In genomic region chr1:52597761-52598160, GRCm38 (mm10) we compare ENCODE assay signal across 9 mouse cellular contexts. TPM values are rescaled to one million over a fixed set of nuclear protein-coding genes. Genes with fewer than 3 reads are reported as not detected.
DNase-seq lines count a peak whose midpoint lies in the region; ATAC-seq and TF ChIP-seq lines count a peak whose summit lies in the region.
"Had no signal": no experiment of that assay in that cellular context is flagged by ENCODE, and none has a peak within 500 bp of the region (broad histone marks: within the 10 kb centered on the region; RNA-seq: fewer than 3 reads in every experiment).

No protein-coding gene starts in this region.

- peaks cover 5 to 23% of the 10 kb centered on the region in 2 experiments for H3K4me1 ChIP-seq in MEL (ENCODE audit: control insufficient read depth in 1 of 2, insufficient read depth in 2 of 2, low read length in 2 of 2)
- no peaks in the 10 kb centered on the region; the same call in 1 of the 2 replicates for H3K4me1 ChIP-seq in heart, postnatal 0 days (ENCODE audit: control insufficient read depth, insufficient read depth)
- H3K4me1 ChIP-seq in lung, embryonic 15.5 days = peaks cover 13% of the 10 kb centered on the region; the same call in 1 of the 2 replicates

- peak in 1 of 2 experiments; percentile 66; a peak in 2 of 4 replicates for TF ChIP-seq EP300 in MEL (IDR thresholded peaks at IDR 0.05; ENCODE audit: low read depth in 1 of 2, low read length in 2 of 2)
- TF ChIP-seq EP300 in heart, postnatal 0 days (IDR thresholded peaks at IDR 0.05; ENCODE audit: low read depth) = no peak

- ATAC-seq in heart, postnatal 0 days (ENCODE audit: insufficient read depth, low read depth) = peak; percentile 53; the same call in 1 of the 2 replicates
- ATAC-seq in lung, embryonic 15.5 days (ENCODE audit: borderline replicate concordance, extremely low read depth, low FRiP score, low TSS enrichment) = peak; percentile 62; the same call in 1 of the 2 replicates

- H3K9ac ChIP-seq in MEL (ENCODE audit: control insufficient read depth, low read depth, low read length, poor library complexity, severe bottlenecking) = peak overlapping the region; percentile 55
- no peak overlapping the region for H3K9ac ChIP-seq in heart, postnatal 0 days (replicated peaks; ENCODE audit: low read depth, low read length)
- H3K9ac ChIP-seq in lung, embryonic 15.5 days = no peak overlapping the region

- H3K9me3 ChIP-seq in MEL (replicated peaks; ENCODE audit: insufficient read depth, low read length) = no peaks in the 10 kb centered on the region
- H3K9me3 ChIP-seq in heart, postnatal 0 days (replicated peaks; ENCODE audit: control insufficient read depth, low read length) = no peaks in the 10 kb centered on the region
- no peaks in the 10 kb centered on the region for H3K9me3 ChIP-seq in lung, embryonic 15.5 days

- no peaks in the 10 kb centered on the region; the same call in 1 of the 2 replicates for H3K79me2 ChIP-seq in MEL (ENCODE audit: control insufficient read depth, insufficient read depth, low read length, poor library complexity)

- TF ChIP-seq CTCF in MEL (IDR thresholded peaks at IDR 0.05 in 2 of 3, conservative IDR thresholded peaks at IDR 0.05 in 1 of 3; ENCODE audit: control insufficient read depth in 1 of 3, insufficient read depth in 1 of 3, low read depth in 2 of 3, low read length in 3 of 3, poor library complexity in 1 of 3, severe bottlenecking in 1 of 3) = no peak
- no peak for TF ChIP-seq CTCF in heart, postnatal 0 days (IDR thresholded peaks at IDR 0.05; ENCODE audit: low read depth)

- WGBS in heart, postnatal 0 days = 41% methylated on average over 11 of the region's 11 CpGs
- 45% methylated on average over 11 of the region's 11 CpGs for WGBS in lung, embryonic 15.5 days

- H3K4me2 ChIP-seq in heart, postnatal 0 days (ENCODE audit: low read depth, low read length) = peak overlapping the region; percentile 49
- H3K4me2 ChIP-seq in lung, embryonic 15.5 days = peak overlapping the region; percentile 37

- H3K27me3 ChIP-seq in MEL (ENCODE audit: control insufficient read depth in 1 of 2, insufficient read depth in 2 of 2, low read length in 2 of 2) = no peaks in the 10 kb centered on the region
- no peaks in the 10 kb centered on the region for H3K27me3 ChIP-seq in heart, postnatal 0 days (ENCODE audit: control insufficient read depth, insufficient read depth, low read length)
- no peaks in the 10 kb centered on the region for H3K27me3 ChIP-seq in lung, embryonic 15.5 days

- peak overlapping the region; percentile 71 for H3K27ac ChIP-seq in MEL (ENCODE audit: control insufficient read depth, low read depth, low read length)
- no peak overlapping the region for H3K27ac ChIP-seq in heart, postnatal 0 days (ENCODE audit: low read depth)
- no peak overlapping the region; the same call in 1 of the 2 replicates for H3K27ac ChIP-seq in lung, embryonic 15.5 days

- H3K36me3 ChIP-seq in MEL (ENCODE audit: control insufficient read depth in 1 of 2, insufficient read depth in 2 of 2, low read length in 2 of 2) = peaks cover 0 to 23% of the 10 kb centered on the region in 2 experiments; a peak in 2 of 4 replicates
- no peaks in the 10 kb centered on the region for H3K36me3 ChIP-seq in heart, postnatal 0 days (replicated peaks; ENCODE audit: control insufficient read depth, insufficient read depth, low read length)
- no peaks in the 10 kb centered on the region for H3K36me3 ChIP-seq in lung, embryonic 15.5 days

- DNase-seq in 416B (ENCODE audit: low read depth) (peak; percentile 38), MEL (ENCODE audit: low read depth, low spot score) (peak; percentile 82)
- peak; percentile 73 to 80 for DNase-seq in cerebellum, postnatal 25 days
- peak; percentile 30 for DNase-seq in heart, postnatal 0 days (ENCODE audit: low spot score)
- peak; percentile 38 to 69 for DNase-seq in kidney, postnatal 25 days
- peak; percentile 63 to 64 for DNase-seq in spleen, adult 18-20 months
- DNase-seq in embryo, embryonic 9.5 days (ENCODE audit: extremely low spot score) = no peak

- 0 out of 4 replicates have a peak, but pooled peaks of 1 of the 2 experiments have one; percentile 12 for TF ChIP-seq POLR2A in MEL (IDR thresholded peaks at IDR 0.05; ENCODE audit: control insufficient read depth in 1 of 2, insufficient read depth in 1 of 2, low read depth in 1 of 2, low read length in 2 of 2, poor library complexity in 1 of 2)

- no peak for TF ChIP-seq RAD21 in MEL (IDR thresholded peaks at IDR 0.05; ENCODE audit: low read depth, low read length)

- peak overlapping the region; percentile 42 to 55 for H3K4me3 ChIP-seq in MEL (ENCODE audit: control insufficient read depth in 1 of 2, insufficient read depth in 1 of 2, low read depth in 2 of 2, low read length in 2 of 2)
- H3K4me3 ChIP-seq in heart, postnatal 0 days (ENCODE audit: low read depth, low read length) = peak overlapping the region; percentile 26
- H3K4me3 ChIP-seq in lung, embryonic 15.5 days = no peak overlapping the region
- H3K4me3 ChIP-seq: erythroblast, embryonic 14.5 days had no signal

TF ChIP-seq in MEL, 35 proteins besides CTCF, POLR2A, EP300 and RAD21:
- TF ChIP-seq ETS1 (IDR thresholded peaks at IDR 0.05; ENCODE audit: low read depth, low read length) (peak; percentile 61), MYC (IDR thresholded peaks at IDR 0.05; ENCODE audit: low read depth, low read length) (no peak), SIN3A (IDR thresholded peaks at IDR 0.05; ENCODE audit: low read length) (0 out of 2 replicates have a peak, but pooled peaks have one; percentile 27), TBP (IDR thresholded peaks at IDR 0.05; ENCODE audit: low read depth, low read length) (peak; percentile 40; the same call in 1 of the 2 replicates)

RNA-seq across cellular contexts. Expression of gene Nemp2, which starts 32.7 kb away (rescaled TPM):
- total RNA-seq in MEL (2012; rRNA removed) = 2.6 and 2.8 TPM in 2 replicates
- 1 to 10 TPM in 1 of 2 experiments, not detected in 1; 4.6 TPM for polyA plus RNA-seq in MEL (2012; ENCODE audit: insufficient read depth in 1 of 2, insufficient read length in 2 of 2, low read depth in 1 of 2, low replicate concordance in 2 of 2, missing spikeins in 1 of 2)
- total RNA-seq in heart, postnatal 0 days (2014; rRNA removed; ENCODE audit: low replicate concordance) = 3.6 and 6.6 TPM in 2 replicates
- polyA plus RNA-seq in heart, postnatal 0 days (2015; fragmentation: Nextera tagmentation; extraction: Ambion mirVana) = 1.7 and 2.1 TPM in 2 replicates
- polyA plus RNA-seq in lung, embryonic 15.5 days (2015; fragmentation: Nextera tagmentation; extraction: Ambion mirVana) = 9.6 and 9.8 TPM in 2 replicates
